Mouse (Mus musculus) neural tube, embryonic 14.5 days (tissue): ENCODE results near the gene Lrriq1. TPM values are rescaled to one million over a fixed set of nuclear protein-coding genes. Genes with fewer than 3 reads are reported as not detected.

Experiments
- ATAC-seq: fragments of 200-750 bp; cut with Nextera tagmentation; 2 replicates; pipeline ENCODE4 v1.8.0; 2017; ENCODE audit warnings: low read depth, mild to moderate bottlenecking, moderate TSS enrichment, moderate library complexity
- H3K27ac ChIP-seq: fragments of 300-500 bp; sonication (generic); 2 replicates; pipeline ENCODE4 v1.5.1; 2014; ENCODE audit warnings: low read depth, mild to moderate bottlenecking, control low read depth, low read length, moderate library complexity, mixed read lengths
- H3K27me3 ChIP-seq: fragments of 300-500 bp; sonication (generic); 2 replicates; pipeline ENCODE4 v1.6.1; 2014; ENCODE audit warnings: low read length; ENCODE audit not compliant: control insufficient read depth, insufficient read depth
- H3K36me3 ChIP-seq: fragments of 300-500 bp; sonication (generic); 2 replicates; pipeline ENCODE4 v1.6.1; 2014; ENCODE audit warnings: low read length, mixed read lengths; ENCODE audit not compliant: control insufficient read depth, insufficient read depth
- H3K4me1 ChIP-seq: fragments of 300-500 bp; sonication (generic); 2 replicates; pipeline ENCODE4 v1.6.1; 2014; ENCODE audit warnings: low read length; ENCODE audit not compliant: control insufficient read depth, insufficient read depth
- H3K4me2 ChIP-seq: fragments of 300-500 bp; sonication (generic); 2 replicates; pipeline ENCODE4 v1.6.1; 2014; ENCODE audit warnings: mild to moderate bottlenecking, low read depth, low read length, control low read depth
- H3K4me3 ChIP-seq: fragments of 300-500 bp; sonication (generic); 2 replicates; pipeline ENCODE4 v1.5.1; 2014; ENCODE audit warnings: low read depth, low read length, control low read depth, mixed read lengths
- H3K9ac ChIP-seq: fragments of 300-500 bp; sonication (generic); replicated peaks from 2 replicates; pipeline ENCODE4 v1.6.1; 2014; ENCODE audit warnings: low read depth, mild to moderate bottlenecking, control low read depth, low read length, mixed read lengths
- H3K9me3 ChIP-seq: fragments of 300-500 bp; sonication (generic); 2 replicates; pipeline ENCODE4 v1.6.1; 2016; ENCODE audit warnings: low read length; ENCODE audit not compliant: control insufficient read depth
- WGBS: fragments of 180-500 bp; shearing (Covaris S2); extraction: QIAGEN DNeasy Blood & Tissue Kit; methylation state at CpG from one replicate; pipeline ENCODE4 v1.1.7; 2014; 5-methylcytosine and 5-hydroxymethylcytosine counted together
- polyA plus RNA-seq: library from polyadenylated mRNA; unstranded; fragments of >200 nt; fragmentation: Nextera tagmentation; extraction: Ambion mirVana; gene quantifications from 2 replicates; pipeline ENCODE4 v1.2.1, GENCODE M21; 2014

The Lrriq1 gene
- polyA plus RNA-seq, 1 experiment from 2014 or later: 2.0 TPM

GRCm38 (mm10) chr10:103030931-103031330 lies 205.2 kb downstream of the Lrriq1 start:
- Histone ChIP-seq H3K9ac (no peak overlapping the region), H3K36me3 (no peaks in the 10 kb centered on the region), H3K4me1 (no peaks in the 10 kb centered on the region; the same call in 1 of the 2 replicates), H3K4me3 (no peak overlapping the region), H3K27me3 (peaks cover 62% of the 10 kb centered on the region), H3K9me3 (no peaks in the 10 kb centered on the region), H3K27ac (no peak overlapping the region), H3K4me2 (no peak overlapping the region)
- no peak for ATAC-seq
- 4% methylated on average over 11 of the region's 11 CpGs for WGBS

- Histone ChIP-seq H3K27ac (no peak within 1 kb of the TSS), H3K9me3 (no peaks in the 10 kb centered on the region), H3K4me3 (no peak within 1 kb of the TSS), H3K9ac (no peak within 1 kb of the TSS), H3K4me1 (no peaks in the 10 kb centered on the region; the same call in 1 of the 2 replicates), H3K27me3 (peaks cover 62% of the 10 kb centered on the region), H3K36me3 (no peaks in the 10 kb centered on the region), H3K4me2 (no peak within 1 kb of the TSS)
- ATAC-seq: no peak
- 1% methylated on average over 32 of the region's 32 CpGs for WGBS
Observed at GRCm38 (mm10) chr10:103029730-103030490, 206.2 kb downstream of the Lrriq1 start, which contains the start of gene Alx1. Alx1 (minus strand) TSS chr10:103030215.

- Histone ChIP-seq H3K27ac (no peak overlapping the region), H3K36me3 (no peaks in the 10 kb centered on the region), H3K4me1 (no peaks in the 10 kb centered on the region; the same call in 1 of the 2 replicates), H3K27me3 (peaks cover 56% of the 10 kb centered on the region), H3K9me3 (no peaks in the 10 kb centered on the region), H3K9ac (no peak overlapping the region), H3K4me3 (no peak overlapping the region; the same call in 1 of the 2 replicates), H3K4me2 (no peak overlapping the region; the same call in 1 of the 2 replicates)
- WGBS: under 1% methylated on average over 23 of the region's 23 CpGs
- ATAC-seq: 0 out of 2 replicates have a peak, but pooled peaks have one; percentile 36
Observed at GRCm38 (mm10) chr10:103029132-103029729, 206.9 kb downstream of the Lrriq1 start.

GRCm38 (mm10) chr10:103028253-103029131 lies 207.6 kb downstream of the Lrriq1 start:
- Histone ChIP-seq H3K27me3 (peaks cover 57% of the 10 kb centered on the region), H3K4me3 (peak overlapping the region; percentile 11; the same call in 1 of the 2 replicates), H3K27ac (no peak overlapping the region), H3K9me3 (no peaks in the 10 kb centered on the region), H3K9ac (no peak overlapping the region), H3K36me3 (no peaks in the 10 kb centered on the region), H3K4me2 (peak overlapping the region; percentile 22; the same call in 1 of the 2 replicates), H3K4me1 (no peaks in the 10 kb centered on the region; the same call in 1 of the 2 replicates)
- peak; percentile 56 for ATAC-seq
- under 1% methylated on average over 50 of the region's 50 CpGs for WGBS

GRCm38 (mm10) chr10:103027931-103028252 lies 208.2 kb downstream of the Lrriq1 start:
- ATAC-seq: 0 out of 2 replicates have a peak, but pooled peaks have one; percentile 9
- Histone ChIP-seq H3K9ac (no peak overlapping the region), H3K9me3 (no peaks in the 10 kb centered on the region), H3K27ac (no peak overlapping the region), H3K4me3 (0 out of 2 replicates have a peak overlapping the region, but pooled peaks have one; percentile 11), H3K4me1 (no peaks in the 10 kb centered on the region; the same call in 1 of the 2 replicates), H3K36me3 (no peaks in the 10 kb centered on the region), H3K27me3 (peaks cover 51% of the 10 kb centered on the region), H3K4me2 (peak overlapping the region; percentile 22; the same call in 1 of the 2 replicates)
- WGBS: 1% methylated on average over 15 of the region's 15 CpGs

GRCm38 (mm10) chr10:103027226-103027930 lies 208.7 kb downstream of the Lrriq1 start:
- H3K27me3 ChIP-seq: peaks cover 47% of the 10 kb centered on the region
- no peaks in the 10 kb centered on the region for H3K36me3 ChIP-seq
- H3K4me3 ChIP-seq: no peak overlapping the region
- no peaks in the 10 kb centered on the region for H3K9me3 ChIP-seq
- H3K4me1 ChIP-seq: no peaks in the 10 kb centered on the region; the same call in 1 of the 2 replicates
- no peak for ATAC-seq
- no peak overlapping the region for H3K4me2 ChIP-seq
- no peak overlapping the region for H3K27ac ChIP-seq
- no peak overlapping the region for H3K9ac ChIP-seq
- under 1% methylated on average over 20 of the region's 20 CpGs for WGBS

GRCm38 (mm10) chr10:103026636-103027225 lies 209.4 kb downstream of the Lrriq1 start:
- no peaks in the 10 kb centered on the region; the same call in 1 of the 2 replicates for H3K4me1 ChIP-seq
- H3K36me3 ChIP-seq: no peaks in the 10 kb centered on the region
- under 1% methylated on average over 17 of the region's 17 CpGs for whole genome bisulfite sequencing
- peaks cover 41% of the 10 kb centered on the region for H3K27me3 ChIP-seq
- no peaks in the 10 kb centered on the region for H3K9me3 ChIP-seq
- H3K27ac ChIP-seq: no peak overlapping the region
- H3K4me2 ChIP-seq: no peak overlapping the region
- H3K4me3 ChIP-seq: no peak overlapping the region
- no peak for ATAC-seq
- H3K9ac ChIP-seq: no peak overlapping the region

- Histone ChIP-seq H3K9me3 (no peaks in the 10 kb centered on the region), H3K9ac (no peak overlapping the region), H3K27me3 (no peaks in the 10 kb centered on the region), H3K36me3 (no peaks in the 10 kb centered on the region), H3K4me2 (no peak overlapping the region), H3K4me1 (no peaks in the 10 kb centered on the region), H3K4me3 (no peak overlapping the region), H3K27ac (no peak overlapping the region)
- ATAC-seq: no peak
- WGBS: 82% methylated on average over 2 of the region's 2 CpGs
Observed at GRCm38 (mm10) chr10:103002556-103002955, 233.6 kb downstream of the Lrriq1 start.
